Mouse (Mus musculus) E14TG2a.4 (cell line): ENCODE results near the gene Syn3.

ENCODE experiments used
- CTCF ChIP-seq: conservative IDR thresholded peaks from 2 replicates; pipeline ENCODE4 v1.5.1; 2014; ENCODE audit warnings: low read length
- POU5F1 ChIP-seq: IDR thresholded peaks from 2 replicates; pipeline ENCODE4 v1.6.1; 2014; ENCODE audit warnings: low read length, borderline replicate concordance

- no peak for TF ChIP-seq CTCF
- TF ChIP-seq POU5F1, result no peak
Measured at GRCm38 (mm10) chr10:86293880-86294279, 204.8 kb downstream of the Syn3 start.
